Mouse (Mus musculus): ENCODE results near the gene Abcb1a. TPM values are rescaled to one million over a fixed set of nuclear protein-coding genes. Genes with fewer than 3 reads are reported as not detected.

Abcb1a gene
- 24.8 and 26.2 TPM in 2 replicates for total RNA-seq (2021)
- long read RNA-seq, experiment 1, full-length matches to known transcripts = 6 of 9 reads
- long read RNA-seq, experiment 1, partial matches to known transcripts = 1 of 9 reads
- long read RNA-seq, experiment 1, other reads (novel, unspliced or antisense) = 2 of 9 reads
- long read RNA-seq, experiment 2, full-length matches to known transcripts = 5 of 10 reads
- long read RNA-seq, experiment 2, partial matches to known transcripts = 4 of 10 reads
- long read RNA-seq, experiment 2, other reads (novel, unspliced or antisense) = 1 of 10 reads

DNA sequence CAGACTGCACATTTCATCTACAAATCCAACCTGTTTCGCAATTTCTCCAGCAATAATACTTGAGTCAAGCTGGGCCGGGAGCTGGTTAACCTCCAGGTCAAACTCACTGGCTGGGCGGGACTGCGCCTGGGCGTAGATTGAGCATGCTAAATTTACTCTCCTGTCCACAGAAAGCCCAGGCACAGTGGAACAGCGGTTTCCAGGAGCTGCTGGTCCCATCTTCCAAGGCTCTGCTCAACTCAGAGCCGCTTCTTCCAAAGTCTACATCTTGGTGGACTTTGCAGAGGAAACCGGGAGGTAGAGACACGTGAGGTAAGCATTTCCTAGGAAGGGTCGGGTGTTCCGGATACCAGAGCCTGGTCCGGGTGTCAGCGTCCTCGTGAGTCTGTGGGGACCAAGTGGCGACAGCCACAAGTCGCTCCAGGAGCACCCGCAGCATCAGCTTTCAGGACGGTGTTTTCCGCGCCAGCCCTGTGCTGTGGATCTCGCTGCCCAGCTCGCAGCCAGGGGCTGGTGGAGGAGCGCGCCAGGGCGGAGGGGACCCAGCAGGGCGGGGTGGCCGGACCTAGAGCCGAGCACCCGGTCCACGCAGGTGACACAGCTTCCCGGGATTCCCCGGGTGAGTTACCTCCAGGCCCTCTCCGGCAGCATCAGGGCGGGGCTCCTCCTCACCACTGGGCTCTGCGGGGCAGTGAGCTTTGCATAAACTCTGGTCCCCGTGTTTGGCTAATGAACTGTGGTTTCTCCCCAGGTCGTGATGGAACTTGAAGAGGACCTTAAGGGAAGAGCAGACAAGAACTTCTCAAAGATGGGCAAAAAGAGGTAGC is at the start of gene Abcb1a:
Gene Abcb1a, plus strand, starts transcription at position 167 of the 827 bp plus-strand sequence.
- DNase-seq = peak; percentile 76

DNA sequence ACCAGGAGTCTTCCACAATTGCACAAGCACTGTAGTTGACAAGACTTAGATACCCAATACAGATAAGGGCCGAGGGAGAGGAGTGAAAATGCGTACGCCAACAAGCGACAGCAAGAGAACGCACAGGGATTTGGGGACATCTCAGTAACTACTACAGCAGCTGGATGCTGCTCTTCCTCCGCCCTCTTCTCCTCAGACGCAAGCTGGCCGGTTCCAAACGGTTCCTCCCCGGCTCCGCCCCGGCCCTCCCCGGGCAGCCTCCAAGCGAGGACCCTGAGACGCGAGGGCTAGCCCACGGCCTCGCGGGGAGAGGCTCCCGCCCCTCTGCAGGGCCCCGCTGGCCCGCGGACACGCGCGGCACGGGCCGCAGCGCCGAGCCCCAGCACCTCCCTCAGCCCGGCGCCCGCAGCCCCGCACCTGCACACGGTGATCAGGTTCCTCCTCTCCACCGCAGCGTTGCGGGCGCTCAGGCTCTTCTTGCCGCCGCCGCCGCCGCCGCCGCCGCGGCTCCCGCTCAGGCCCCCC is 37.7 kb upstream of the Abcb1a start:
- peak; percentile 80 for DNase-seq

DNA sequence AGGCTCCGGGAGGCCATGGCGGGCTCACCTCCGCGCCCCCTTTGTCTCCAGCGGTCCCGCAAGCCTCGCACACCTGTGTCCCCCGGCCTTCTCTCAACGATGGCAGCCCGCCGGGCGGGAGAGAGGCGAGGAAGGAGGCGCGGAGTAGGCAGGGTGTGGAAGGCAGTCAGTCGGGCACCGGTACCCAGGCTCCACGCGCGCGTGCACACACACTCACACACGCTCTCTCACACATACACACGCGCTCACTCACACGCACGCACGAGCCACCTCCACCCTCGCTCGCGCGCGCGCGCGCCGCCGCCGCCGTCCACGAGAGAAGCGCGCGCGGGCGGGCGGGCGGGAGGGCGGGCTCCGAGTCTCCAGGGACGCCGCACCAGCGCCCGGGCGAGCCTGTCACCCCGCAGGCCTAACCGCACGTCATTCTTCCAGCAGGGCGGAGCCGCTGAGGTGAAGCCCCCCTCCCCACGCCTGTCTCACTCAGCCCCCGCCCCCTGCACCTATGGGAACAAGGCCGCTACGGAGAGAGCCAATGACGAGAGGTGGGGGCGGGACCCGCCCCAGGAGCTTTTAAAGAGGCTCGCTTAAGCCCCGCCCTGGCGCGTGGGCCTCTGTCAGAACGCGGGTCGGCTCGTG is 37.2 kb upstream of the Abcb1a start, which contains the start of gene Rundc3b:
Gene Rundc3b, minus strand, starts transcription at position 357 of the 636 bp plus-strand sequence.
- peak; percentile 95 for DNase-seq

DNA sequence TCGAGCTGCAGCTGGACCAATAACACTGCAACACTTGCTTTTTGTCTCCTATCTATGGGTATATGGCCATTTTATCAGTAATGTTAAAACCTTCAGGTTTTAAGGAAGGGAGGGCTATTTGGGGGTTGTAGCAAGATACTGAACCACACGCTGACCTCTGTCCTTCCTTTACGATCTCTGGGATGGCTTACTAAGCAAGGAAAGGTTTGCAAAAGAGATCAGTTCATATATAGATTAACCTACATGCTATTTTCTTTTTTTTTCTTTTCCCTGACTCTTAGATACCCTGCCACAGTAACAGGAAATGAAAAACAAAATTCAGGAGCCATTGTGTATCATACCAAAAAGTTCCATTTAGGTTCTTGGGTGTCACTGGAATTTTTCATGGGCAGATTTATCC is 27.0 kb upstream of the Abcb1a start:
- no peak for DNase-seq

DNA sequence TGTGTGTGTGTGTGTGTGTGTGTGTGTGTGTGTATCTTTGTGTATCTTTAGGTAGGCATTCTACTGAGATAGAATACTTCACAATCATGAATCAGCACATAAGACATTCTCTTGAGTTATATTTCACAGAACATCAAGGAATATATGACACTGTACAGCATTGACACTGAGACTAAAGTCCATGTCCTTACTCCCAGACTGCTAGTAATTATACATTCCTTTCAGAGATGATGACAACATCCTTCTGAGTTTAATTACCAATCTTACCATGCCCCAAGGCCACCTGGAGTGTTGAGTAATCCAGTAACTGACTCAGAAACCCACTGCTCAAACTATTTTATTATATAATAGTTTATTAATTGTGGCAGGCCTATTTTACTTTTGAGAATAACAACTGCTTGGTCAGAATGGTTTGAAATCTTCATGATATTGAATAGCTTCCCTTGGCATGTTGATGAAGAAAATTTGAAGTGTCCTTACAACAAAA is 25.3 kb upstream of the Abcb1a start:
- peak; percentile 16 for DNase-seq

DNA sequence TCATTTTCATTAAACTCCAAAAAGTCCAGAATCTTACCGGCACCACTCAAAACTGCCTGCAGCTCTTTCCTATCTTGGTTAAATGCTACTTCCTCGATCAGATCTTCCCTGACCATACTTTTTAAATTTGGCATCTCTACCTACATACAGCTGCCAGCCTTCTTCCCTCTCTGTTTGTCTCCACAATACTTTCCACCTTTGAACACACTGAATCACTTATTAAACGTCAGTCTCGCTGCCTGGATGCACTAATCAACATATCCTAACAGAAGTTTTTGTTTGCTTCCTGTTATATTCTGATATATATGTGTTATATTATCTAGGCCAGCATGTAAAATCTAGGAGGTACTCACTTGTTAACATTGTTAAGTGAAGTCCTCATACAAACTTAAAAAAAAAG is 11.6 kb upstream of the Abcb1a start:
- no peak for DNase-seq

DNA sequence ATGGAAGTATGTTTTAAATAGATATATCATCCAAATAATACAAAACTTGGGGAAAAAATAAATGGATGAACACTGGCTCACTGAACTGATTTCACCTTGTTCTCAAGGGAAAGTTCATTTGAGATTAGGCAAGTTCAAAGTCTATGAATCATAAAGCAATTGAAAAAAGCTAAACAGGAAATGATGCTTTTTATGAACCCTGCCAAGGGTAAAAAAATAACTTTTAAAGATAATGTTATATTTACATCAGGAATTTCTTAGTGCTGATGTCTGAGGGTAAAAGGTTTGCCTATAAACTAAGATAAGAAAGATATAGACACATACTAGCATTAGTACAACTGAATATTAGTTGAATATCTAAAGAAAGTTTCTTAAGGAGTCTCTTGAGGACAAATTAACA is 11.1 kb upstream of the Abcb1a start:
- DNase-seq = no peak

DNA sequence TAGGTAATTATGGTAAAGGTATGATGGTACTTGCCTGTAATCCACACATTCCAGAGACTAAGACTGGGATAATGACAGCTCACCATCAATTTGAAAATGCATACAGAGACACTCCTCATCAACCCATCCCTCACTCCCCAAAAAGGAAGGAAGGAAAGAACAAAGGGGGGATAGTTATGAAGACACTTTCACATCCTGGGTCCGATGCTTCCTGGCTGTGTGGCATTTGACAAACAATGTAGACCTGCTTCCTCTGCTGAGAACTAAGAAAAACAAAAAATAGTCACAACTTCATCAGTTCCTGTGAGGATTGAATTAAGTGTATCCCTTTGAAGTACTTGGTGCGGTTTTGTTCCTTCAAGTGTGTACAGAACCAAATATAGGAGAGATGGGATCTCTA is 7.8 kb upstream of the Abcb1a start:
- no peak for DNase-seq

DNA sequence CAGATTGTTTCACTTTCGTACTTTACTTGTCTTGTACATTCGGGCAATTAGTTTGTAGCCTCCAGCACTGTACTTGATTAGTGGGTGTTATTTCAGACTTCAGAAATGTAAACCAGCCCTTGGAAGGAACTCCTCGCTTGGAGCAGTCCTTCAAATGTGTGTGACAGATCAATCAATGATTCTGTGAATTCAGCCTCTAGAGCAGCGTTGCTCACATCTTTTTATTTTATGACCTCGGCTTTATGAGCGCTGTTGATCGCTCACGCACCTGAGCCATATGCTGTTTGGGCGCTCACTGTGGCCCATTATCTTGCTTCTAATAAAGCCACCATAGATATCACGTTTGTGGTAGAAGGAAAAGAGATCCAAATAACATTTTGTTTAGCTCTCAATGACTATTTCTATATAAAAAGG is 868 bp downstream of the Abcb1a start:
- DNase-seq = no peak

DNA sequence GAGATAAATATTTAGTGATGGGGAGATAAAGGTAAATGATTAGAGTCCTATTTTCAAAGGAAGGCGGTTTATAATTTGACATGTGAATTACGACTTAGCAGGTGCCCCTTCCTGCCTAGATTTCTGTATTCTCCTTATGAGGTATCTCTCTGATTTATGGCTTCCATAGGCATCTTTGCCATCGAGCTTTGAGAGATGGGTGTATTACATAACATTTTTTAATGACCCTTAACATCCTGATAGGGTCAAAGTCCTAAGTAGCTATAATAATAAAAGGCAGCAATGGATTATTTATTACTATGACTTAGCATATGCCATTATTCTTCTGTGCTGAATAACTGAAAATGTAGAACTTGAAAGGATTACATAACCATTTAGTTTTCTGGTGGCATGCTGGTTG is 4.8 kb downstream of the Abcb1a start:
- DNase-seq = no peak

DNA sequence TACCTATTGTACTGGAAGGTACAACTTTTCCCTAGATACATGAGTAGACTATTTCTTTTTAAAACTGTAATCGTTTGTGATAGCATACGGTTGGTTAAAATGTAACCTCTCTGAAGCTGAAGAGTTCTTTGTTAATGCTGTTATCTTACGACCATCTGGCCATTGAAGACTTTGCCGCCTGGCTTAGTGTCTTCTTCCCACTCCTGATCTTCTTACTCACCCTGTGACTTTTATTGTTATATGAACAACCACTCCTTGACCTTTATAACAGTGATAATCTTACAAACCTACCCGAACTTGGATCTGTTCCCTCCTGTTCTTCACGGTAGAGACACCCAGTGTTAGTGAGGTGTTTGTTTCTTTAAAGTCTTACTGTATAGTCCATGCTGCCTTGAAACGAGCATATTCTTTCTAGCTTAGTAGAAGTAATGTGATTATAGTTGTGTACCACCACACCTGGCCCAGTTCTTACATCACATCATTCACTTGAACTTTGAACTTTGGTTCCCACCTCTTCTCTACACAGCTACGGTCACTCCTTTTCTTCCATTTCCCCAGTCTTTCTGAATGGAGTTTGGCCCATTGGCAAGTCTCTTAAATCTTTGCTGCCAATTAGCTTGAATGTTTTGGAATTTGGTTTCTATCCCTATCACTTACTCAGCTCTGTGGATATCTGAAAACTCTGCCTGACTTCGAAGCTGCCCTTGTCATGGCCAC is 8.0 kb downstream of the Abcb1a start:
- DNase-seq = no peak

DNA sequence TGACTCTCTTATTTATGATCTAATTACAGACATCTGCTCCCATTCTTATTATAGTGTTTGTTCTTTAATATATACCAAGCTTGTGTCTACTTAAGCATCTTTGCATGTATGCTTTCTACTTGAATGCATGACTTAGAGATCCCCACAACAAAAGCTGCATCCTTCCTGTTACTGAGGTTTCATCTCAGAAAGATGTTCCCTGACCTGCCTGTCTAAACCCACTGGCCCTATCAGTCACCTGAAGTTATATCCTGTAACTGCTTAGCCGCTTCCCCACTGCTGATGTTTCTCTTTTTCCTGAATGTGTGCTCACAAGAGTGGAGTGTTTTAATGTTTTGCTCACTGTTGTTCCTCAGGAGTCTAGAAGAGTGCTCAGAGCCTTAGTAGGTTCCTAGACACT is 9.7 kb downstream of the Abcb1a start:
- DNase-seq = no peak

DNA sequence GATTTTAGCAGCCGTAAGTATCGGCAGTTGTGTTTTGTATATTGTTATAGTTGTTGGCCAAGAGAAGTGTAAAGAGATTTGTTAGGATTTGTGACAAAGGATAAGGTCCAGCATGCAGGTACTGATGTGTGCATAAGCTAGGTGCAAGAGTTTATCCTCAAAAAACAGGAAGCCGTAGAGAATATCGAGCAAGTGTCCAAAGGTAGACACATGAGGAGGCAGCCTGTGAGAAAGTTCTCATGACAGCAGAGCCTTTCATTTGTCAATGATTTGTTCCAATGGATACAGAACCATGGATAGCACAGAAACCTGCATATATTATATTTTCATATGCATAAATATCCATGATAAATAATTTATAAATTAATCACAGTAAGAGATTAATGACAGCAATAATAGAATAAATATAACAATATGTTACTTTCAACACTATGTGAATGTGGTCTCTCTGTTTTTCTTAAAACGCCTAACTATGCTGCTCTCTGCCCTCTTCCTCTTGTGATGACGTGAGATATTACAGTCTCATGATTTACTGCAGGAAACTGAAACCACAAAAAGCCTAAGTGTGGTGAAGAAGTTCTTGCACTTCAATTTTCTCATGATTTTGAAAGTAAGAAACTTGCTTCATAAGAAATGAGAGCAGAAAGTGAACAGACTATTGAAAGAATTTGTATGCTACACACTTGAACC is 15.5 kb downstream of the Abcb1a start:
- DNase-seq = no peak

DNA sequence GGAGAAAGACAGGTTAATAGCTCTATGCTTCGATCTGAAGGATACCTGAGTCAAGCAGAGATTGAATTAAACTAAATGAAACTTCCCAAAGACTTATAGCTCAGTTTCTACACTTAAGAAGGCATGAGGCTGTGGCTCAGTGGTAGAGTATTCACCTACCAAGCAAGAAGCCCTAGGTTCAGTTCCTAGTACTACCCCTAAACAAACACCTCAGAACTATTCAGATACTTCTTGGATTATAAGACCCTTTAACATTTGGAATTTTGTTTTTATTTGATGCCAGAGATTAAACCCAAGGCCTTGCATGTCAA is 16.0 kb downstream of the Abcb1a start:
- DNase-seq = no peak

DNA sequence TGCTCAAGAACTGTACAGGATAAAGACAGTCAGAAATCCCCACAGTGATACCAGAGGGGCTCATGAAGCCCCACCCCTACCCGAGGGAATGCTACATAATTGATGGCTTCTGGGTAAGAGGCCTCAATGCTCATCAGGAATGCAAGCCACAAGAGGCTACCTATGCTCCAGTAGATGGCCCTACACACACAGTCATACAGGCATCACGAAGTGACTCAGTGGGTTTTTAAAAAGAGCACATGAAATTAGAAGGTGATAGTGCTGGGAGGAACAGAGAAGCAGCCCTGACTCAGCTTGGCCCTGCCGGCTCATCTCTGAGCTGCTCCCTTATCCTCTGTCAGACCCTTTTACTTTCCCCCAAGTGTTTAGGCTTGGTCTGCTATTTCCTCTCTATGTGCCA is 21.3 kb downstream of the Abcb1a start:
- DNase-seq = no peak

DNA sequence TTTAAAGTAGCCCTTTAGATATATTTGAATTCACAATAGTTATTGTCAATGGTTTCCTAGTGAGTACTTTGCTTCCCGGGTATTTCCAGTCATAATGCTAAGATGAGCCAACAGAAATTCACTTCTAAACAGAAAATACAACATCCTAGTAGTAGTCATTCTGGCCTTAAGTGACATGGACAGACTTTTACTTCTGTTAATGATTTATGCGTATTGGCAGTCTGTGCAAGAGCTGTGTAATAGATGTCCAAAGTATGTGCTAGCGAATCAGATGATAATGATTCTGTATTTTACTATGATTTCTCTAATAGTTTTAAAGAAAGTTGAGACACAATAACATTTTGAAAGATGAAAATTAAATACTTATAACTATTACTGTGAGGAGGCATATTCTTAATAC is 23.8 kb downstream of the Abcb1a start:
- no peak for DNase-seq

DNA sequence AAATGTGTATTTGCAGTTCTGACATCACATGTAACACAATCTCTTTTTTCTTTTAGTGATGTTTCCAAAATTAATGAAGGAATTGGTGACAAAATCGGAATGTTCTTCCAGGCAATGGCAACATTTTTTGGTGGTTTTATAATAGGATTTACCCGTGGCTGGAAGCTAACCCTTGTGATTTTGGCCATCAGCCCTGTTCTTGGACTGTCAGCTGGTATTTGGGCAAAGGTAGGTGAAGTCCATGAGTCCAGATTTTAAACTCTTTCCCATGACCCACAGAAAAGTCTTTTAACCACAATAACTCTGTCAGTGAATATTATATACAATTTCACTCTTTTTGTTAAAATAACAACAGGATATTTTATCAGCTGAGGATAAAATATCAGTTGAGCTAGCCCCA is 26.2 kb downstream of the Abcb1a start:
- DNase-seq = no peak

DNA sequence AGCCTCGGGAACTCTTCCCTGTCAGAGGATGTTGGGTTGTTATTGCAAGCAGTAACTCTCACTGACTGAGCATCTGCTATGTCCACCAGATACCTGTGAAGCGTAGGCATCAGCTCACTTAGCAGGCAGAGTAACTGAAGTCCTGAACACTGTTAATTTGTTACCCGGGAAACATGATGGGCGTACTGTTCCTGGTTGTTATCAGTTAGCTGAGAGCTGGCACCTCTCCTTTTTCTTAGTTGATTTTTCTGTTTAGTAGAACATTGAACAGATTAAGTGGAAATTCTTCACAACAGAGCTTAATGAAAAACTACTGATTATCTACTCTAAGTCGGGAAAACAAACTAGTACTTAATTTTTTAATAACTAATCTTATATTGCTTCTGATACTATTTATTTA is 27.7 kb downstream of the Abcb1a start:
- no peak for DNase-seq

DNA sequence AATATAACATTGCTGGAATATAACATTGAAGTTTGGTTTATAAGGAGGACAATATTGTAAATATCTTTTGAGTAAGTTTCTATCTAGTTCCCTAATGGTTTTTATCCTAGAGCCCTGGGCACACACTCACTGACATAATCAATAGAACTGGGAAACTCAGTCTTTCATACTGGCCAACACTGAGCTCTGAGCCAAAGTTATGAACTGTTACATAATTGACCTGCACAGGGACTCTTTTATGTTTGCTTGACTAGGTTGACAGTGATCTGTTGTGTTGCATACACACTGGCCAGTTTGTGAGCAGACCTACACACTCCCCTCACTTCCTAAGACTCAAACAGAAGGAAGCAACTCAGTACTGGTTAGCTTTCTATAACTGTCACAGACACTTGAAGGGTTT is 56.2 kb downstream of the Abcb1a start:
- DNase-seq = no peak

DNA sequence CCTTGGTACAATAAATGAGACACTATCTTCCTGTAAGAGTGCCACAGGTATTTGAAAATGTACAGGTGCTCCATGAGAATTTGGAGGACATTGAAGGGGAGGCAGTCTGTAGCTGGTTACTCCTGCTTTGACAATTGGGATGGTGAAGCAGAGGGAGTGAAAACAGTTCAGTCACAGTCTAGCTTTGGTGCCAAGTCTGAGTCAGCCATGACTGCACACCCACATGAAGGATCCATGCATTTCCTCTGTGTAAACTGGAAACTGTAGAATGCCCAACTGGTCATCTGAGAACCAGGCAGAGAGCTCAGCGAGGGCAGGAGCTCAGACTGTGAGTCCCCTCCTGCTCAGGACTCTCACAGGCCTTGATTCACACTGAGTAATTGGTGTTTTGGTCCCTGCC is 59.7 kb downstream of the Abcb1a start:
- DNase-seq = peak; percentile 6

DNA sequence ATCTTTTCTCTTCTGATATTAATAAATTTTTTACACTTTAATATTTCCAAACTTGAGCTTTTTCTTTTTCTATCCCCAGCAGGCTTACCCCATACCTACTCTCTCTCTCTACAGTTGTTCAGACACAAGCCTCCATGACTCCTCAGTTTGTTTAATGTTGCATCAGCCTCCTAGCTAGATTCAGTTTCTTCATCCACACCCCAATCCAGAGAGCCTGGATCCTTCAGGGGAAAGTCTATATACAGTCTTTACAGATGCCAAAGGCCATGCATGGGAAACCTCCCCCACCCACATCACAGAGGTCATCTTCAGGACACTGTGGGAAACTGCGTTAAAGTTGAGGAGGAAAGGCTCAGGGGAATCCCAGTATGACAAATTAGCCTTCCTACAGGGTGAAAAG is 62.3 kb downstream of the Abcb1a start:
- no peak for DNase-seq

DNA sequence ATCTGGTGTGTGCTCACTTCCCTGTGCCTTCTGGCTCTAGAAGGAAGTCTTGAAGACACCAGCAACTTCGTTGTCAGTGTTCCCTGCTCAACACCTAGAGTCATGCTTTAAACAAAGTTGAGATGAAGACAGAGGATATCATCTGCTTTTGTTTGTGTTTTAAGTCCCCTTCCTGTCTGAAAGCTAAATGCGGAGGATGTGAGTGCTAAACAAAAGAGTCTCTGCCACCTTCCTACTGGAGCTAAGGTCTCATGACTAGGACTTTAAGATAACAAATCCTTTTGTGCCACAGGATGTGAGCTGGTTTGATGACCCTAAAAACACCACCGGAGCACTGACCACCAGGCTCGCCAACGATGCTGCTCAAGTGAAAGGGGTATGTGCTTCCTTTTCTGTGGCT is 63.0 kb downstream of the Abcb1a start:
- no peak for DNase-seq
